In genomic region chr5:134589900-134590299, GRCm38 (mm10) we compare ENCODE assay signal across 30 mouse cellular contexts. TPM values are rescaled to one million over a fixed set of nuclear protein-coding genes. Genes with fewer than 3 reads are reported as not detected.
DNase-seq lines count a peak whose midpoint lies in the region; ATAC-seq and TF ChIP-seq lines count a peak whose summit lies in the region.
"Had no signal": no experiment of that assay in that cellular context is flagged by ENCODE, and none has a peak within 500 bp of the region (broad histone marks: within the 10 kb centered on the region; RNA-seq: fewer than 3 reads in every experiment).

No protein-coding gene starts in this region.

- no peak for TF ChIP-seq POLR2A in bone marrow, adult 2 months (IDR thresholded peaks at IDR 0.05; ENCODE audit: borderline replicate concordance, control insufficient read depth, low read depth, low read length)

- H3K27ac ChIP-seq in liver, postnatal 0 days (ENCODE audit: low read depth): no peak overlapping the region
- no peak overlapping the region for H3K27ac ChIP-seq in liver, embryonic 11.5 days (ENCODE audit: low read depth, low read length)
- H3K27ac ChIP-seq in bone marrow, adult 2 months (ENCODE audit: control insufficient read depth, insufficient read depth, low read depth, low read length, poor library complexity): peak overlapping the region; percentile 40
- no peak overlapping the region for H3K27ac ChIP-seq in neural tube, embryonic 15.5 days (replicated peaks)
- H3K27ac ChIP-seq: forebrain, embryonic 10.5 days; forebrain, embryonic 13.5 days; gastrocnemius, adult 2 months; heart, adult 2 months; heart, embryonic 10.5 days; heart, embryonic 13.5 days; hindbrain, embryonic 12.5 days; hindbrain, embryonic 15.5 days had no signal

- 62% methylated on average over 3 of the region's 3 CpGs for WGBS in liver, postnatal 0 days (ENCODE audit: insufficient replicate concordance)
- 81% methylated on average over 3 of the region's 3 CpGs for WGBS in liver, embryonic 11.5 days
- 28% methylated on average over 3 of the region's 3 CpGs for WGBS in bone marrow, adult 2 months
- WGBS in neural tube, embryonic 15.5 days: 92% methylated on average over 3 of the region's 3 CpGs

- H3K36me3 ChIP-seq in liver, postnatal 0 days (replicated peaks; ENCODE audit: insufficient read depth, low read length): peaks cover 39% of the 10 kb centered on the region
- peaks cover 39% of the 10 kb centered on the region for H3K36me3 ChIP-seq in liver, embryonic 11.5 days (ENCODE audit: control insufficient read depth, insufficient read depth, low read length)
- peaks cover 51% of the 10 kb centered on the region for H3K36me3 ChIP-seq in neural tube, embryonic 15.5 days

- H3K27me3 ChIP-seq in liver, postnatal 0 days (ENCODE audit: insufficient read depth, low read length): no peaks in the 10 kb centered on the region
- H3K27me3 ChIP-seq in liver, embryonic 11.5 days (replicated peaks; ENCODE audit: control insufficient read depth, insufficient read depth, low read length): no peaks in the 10 kb centered on the region
- H3K27me3 ChIP-seq in neural tube, embryonic 15.5 days (replicated peaks): no peaks in the 10 kb centered on the region
- H3K27me3 ChIP-seq: forebrain, embryonic 13.5 days; heart, embryonic 13.5 days; hindbrain, embryonic 12.5 days; hindbrain, embryonic 15.5 days; Patski had no signal

- no peak for TF ChIP-seq CTCF in liver, postnatal 0 days (IDR thresholded peaks at IDR 0.05; ENCODE audit: low read depth)
- TF ChIP-seq CTCF in bone marrow, adult 2 months (IDR thresholded peaks at IDR 0.05; ENCODE audit: control insufficient read depth, insufficient read depth, low read length): no peak

- no peak for TF ChIP-seq EP300 in liver, postnatal 0 days (IDR thresholded peaks at IDR 0.05; ENCODE audit: low read depth)

- DNase-seq in liver, postnatal 0 days: no peak
- DNase-seq in liver, embryonic 11.5 days (ENCODE audit: low spot score): no peak
- no peak for DNase-seq in embryo, embryonic 11 days
- no peak for DNase-seq in layer of hippocampus, postnatal 36 days
- DNase-seq: adrenal gland, postnatal 10 days; adrenal gland, postnatal 36 days; cerebellum, adult 11 months; cerebellum, adult 2 months; cerebellum, adult 9-11 months; cerebellum, postnatal 25 days; gastrocnemius, adult 2 months; gastrocnemius, postnatal 25 days; heart, adult 2 months; heart, postnatal 14 days had no signal

- H3K9me3 ChIP-seq in liver, postnatal 0 days (ENCODE audit: low read length): no peaks in the 10 kb centered on the region
- no peaks in the 10 kb centered on the region for H3K9me3 ChIP-seq in liver, embryonic 11.5 days (ENCODE audit: control insufficient read depth, low read length)
- H3K9me3 ChIP-seq in neural tube, embryonic 15.5 days (replicated peaks): no peaks in the 10 kb centered on the region
- H3K9me3 ChIP-seq: forebrain, embryonic 10.5 days; forebrain, embryonic 13.5 days; G1E; heart, embryonic 10.5 days; heart, embryonic 13.5 days; hindbrain, embryonic 12.5 days; hindbrain, embryonic 15.5 days had no signal

- no peak for ATAC-seq in liver, postnatal 0 days
- ATAC-seq in liver, embryonic 11.5 days (replicated peaks; ENCODE audit: low FRiP score): no peak
- peak; percentile 67 for ATAC-seq in megakaryocyte, adult 5-6 weeks (ENCODE audit: poor library complexity, severe bottlenecking)
- ATAC-seq in neural tube, embryonic 15.5 days (ENCODE audit: low FRiP score): no peak
- ATAC-seq: forebrain, embryonic 13.5 days; forebrain, embryonic 16.5 days; Patski had no signal

- peak overlapping the region; percentile 11; the same call in 1 of the 2 replicates for H3K4me2 ChIP-seq in liver, postnatal 0 days (ENCODE audit: low read depth, low read length)
- no peak overlapping the region for H3K4me2 ChIP-seq in liver, embryonic 11.5 days
- no peak overlapping the region for H3K4me2 ChIP-seq in neural tube, embryonic 15.5 days
- H3K4me2 ChIP-seq: forebrain, embryonic 13.5 days; heart, embryonic 13.5 days; hindbrain, embryonic 12.5 days; hindbrain, embryonic 15.5 days had no signal

- peaks cover 7% of the 10 kb centered on the region for H3K4me1 ChIP-seq in liver, postnatal 0 days (ENCODE audit: insufficient read depth)
- H3K4me1 ChIP-seq in liver, embryonic 11.5 days (replicated peaks; ENCODE audit: control insufficient read depth, insufficient read depth, low read length): peaks cover 15% of the 10 kb centered on the region
- peaks cover 4% of the 10 kb centered on the region for H3K4me1 ChIP-seq in bone marrow, adult 2 months (ENCODE audit: control insufficient read depth, insufficient read depth, low read length)
- H3K4me1 ChIP-seq in neural tube, embryonic 15.5 days: no peaks in the 10 kb centered on the region
- H3K4me1 ChIP-seq: forebrain, embryonic 13.5 days; hindbrain, embryonic 12.5 days; hindbrain, embryonic 15.5 days had no signal

- no peak overlapping the region for H3K4me3 ChIP-seq in liver, postnatal 0 days (ENCODE audit: low read depth, low read length)
- no peak overlapping the region for H3K4me3 ChIP-seq in liver, embryonic 11.5 days (ENCODE audit: low read depth, low read length)
- no peak overlapping the region for H3K4me3 ChIP-seq in bone marrow, adult 2 months (replicated peaks; ENCODE audit: control insufficient read depth, low read depth, low read length)
- H3K4me3 ChIP-seq in neural tube, embryonic 15.5 days (replicated peaks): no peak overlapping the region
- H3K4me3 ChIP-seq: forebrain, embryonic 10.5 days; forebrain, embryonic 13.5 days; gastrocnemius, adult 2 months; heart, adult 2 months; heart, embryonic 10.5 days; heart, embryonic 13.5 days; hindbrain, embryonic 12.5 days; hindbrain, embryonic 15.5 days had no signal

- H3K9ac ChIP-seq in liver, postnatal 0 days (replicated peaks): no peak overlapping the region
- H3K9ac ChIP-seq in liver, embryonic 11.5 days (ENCODE audit: low read depth, low read length): no peak overlapping the region
- H3K9ac ChIP-seq in neural tube, embryonic 15.5 days (replicated peaks): no peak overlapping the region
- H3K9ac ChIP-seq: forebrain, embryonic 13.5 days; heart, embryonic 13.5 days; hindbrain, embryonic 12.5 days; hindbrain, embryonic 15.5 days had no signal

RNA-seq across cellular contexts. Expression of gene Rfc2, which starts 8.7 kb away (rescaled TPM):
- 75.4 and 81.4 TPM in 2 replicates for polyA plus RNA-seq in liver, postnatal 0 days (2015; fragmentation: Nextera tagmentation; extraction: Ambion mirVana)
- 363 and 374 TPM in 2 replicates for polyA plus RNA-seq in liver, embryonic 11.5 days (2014; fragmentation: Nextera tagmentation; extraction: Ambion mirVana)
- 158 and 241 TPM in 2 replicates for polyA plus RNA-seq in bone marrow, adult 2 months (2011; ENCODE audit: insufficient read depth, insufficient read length, low replicate concordance, missing spikeins)
- total RNA-seq in megakaryocyte, adult 5-6 weeks (2015): 161 and 172 TPM in 2 replicates
- 110 and 115 TPM in 2 replicates for total RNA-seq in megakaryocyte, adult 5-6 weeks (2017)
- 10 to 100 TPM; 50.0 to 50.5 TPM for total RNA-seq in layer of hippocampus, postnatal 36 days (2021)
- polyA plus RNA-seq in neural tube, embryonic 15.5 days (2015; fragmentation: Nextera tagmentation; extraction: Ambion mirVana): 185 and 216 TPM in 2 replicates

RNA-seq across cellular contexts. Expression of gene Lat2, which starts 24.9 kb away (rescaled TPM):
- polyA plus RNA-seq in liver, postnatal 0 days (2015; fragmentation: Nextera tagmentation; extraction: Ambion mirVana): 2.4 TPM in 2 replicates
- polyA plus RNA-seq in liver, embryonic 11.5 days (2014; fragmentation: Nextera tagmentation; extraction: Ambion mirVana): 2.0 and 2.1 TPM in 2 replicates
- 29.7 and 70.2 TPM in 2 replicates for polyA plus RNA-seq in bone marrow, adult 2 months (2011; ENCODE audit: insufficient read depth, insufficient read length, low replicate concordance, missing spikeins)
- 87.7 and 91.1 TPM in 2 replicates for total RNA-seq in megakaryocyte, adult 5-6 weeks (2015)
- 109 and 115 TPM in 2 replicates for total RNA-seq in megakaryocyte, adult 5-6 weeks (2017)
- total RNA-seq in layer of hippocampus, postnatal 36 days (2021): 1 to 10 TPM; 3.4 to 3.7 TPM
- 3.4 and 3.9 TPM in 2 replicates for polyA plus RNA-seq in neural tube, embryonic 15.5 days (2015; fragmentation: Nextera tagmentation; extraction: Ambion mirVana)

RNA-seq across cellular contexts. Expression of gene Syna, which starts 29.9 kb away (rescaled TPM):
- not detected in 2 replicates for polyA plus RNA-seq in liver, postnatal 0 days (2015; fragmentation: Nextera tagmentation; extraction: Ambion mirVana)
- polyA plus RNA-seq in liver, embryonic 11.5 days (2014; fragmentation: Nextera tagmentation; extraction: Ambion mirVana): not detected in 2 replicates
- polyA plus RNA-seq in bone marrow, adult 2 months (2011; ENCODE audit: insufficient read depth, insufficient read length, low replicate concordance, missing spikeins): not detected in 2 replicates
- not detected in 2 replicates for total RNA-seq in megakaryocyte, adult 5-6 weeks (2015)
- total RNA-seq in megakaryocyte, adult 5-6 weeks (2017): not detected in 2 replicates
- 1 to 10 TPM; 5.1 to 5.2 TPM for total RNA-seq in layer of hippocampus, postnatal 36 days (2021)
- 0.51 and 0.63 TPM in 2 replicates for polyA plus RNA-seq in neural tube, embryonic 15.5 days (2015; fragmentation: Nextera tagmentation; extraction: Ambion mirVana)
- total RNA-seq: adrenal gland, adult 18-20 months; adrenal gland, postnatal 10 days; adrenal gland, postnatal 36 days; gastrocnemius, adult 2 months; gastrocnemius, postnatal 25 days; heart, adult 2 months; heart, postnatal 14 days; hematopoietic stem cell, adult 5-6 weeks had no signal
- polyA plus RNA-seq: embryonic facial prominence, embryonic 11.5 days; forebrain, embryonic 10.5 days; G1E; heart, adult 2 months; heart, embryonic 10.5 days; heart, embryonic 13.5 days; heart, embryonic 16.5 days had no signal

RNA-seq across cellular contexts. Expression of gene Clip2, which starts 37.7 kb away (rescaled TPM):
- polyA plus RNA-seq in liver, postnatal 0 days (2015; fragmentation: Nextera tagmentation; extraction: Ambion mirVana): 0.21 and 0.29 TPM in 2 replicates
- 1.4 and 1.7 TPM in 2 replicates for polyA plus RNA-seq in liver, embryonic 11.5 days (2014; fragmentation: Nextera tagmentation; extraction: Ambion mirVana)
- polyA plus RNA-seq in bone marrow, adult 2 months (2011; ENCODE audit: insufficient read depth, insufficient read length, low replicate concordance, missing spikeins): 5.6 and 7.9 TPM in 2 replicates
- 1.8 and 1.9 TPM in 2 replicates for total RNA-seq in megakaryocyte, adult 5-6 weeks (2015)
- total RNA-seq in megakaryocyte, adult 5-6 weeks (2017): 3.7 and 6.7 TPM in 2 replicates
- total RNA-seq in layer of hippocampus, postnatal 36 days (2021): 100 to 1,000 TPM in 1 of 2 experiments, 10 to 100 TPM in 1; 96.7 to 105 TPM
- 10.4 and 12.1 TPM in 2 replicates for polyA plus RNA-seq in neural tube, embryonic 15.5 days (2015; fragmentation: Nextera tagmentation; extraction: Ambion mirVana)

RNA-seq across cellular contexts. Expression of gene Eif4h, which starts 49.4 kb away (rescaled TPM):
- polyA plus RNA-seq in liver, postnatal 0 days (2015; fragmentation: Nextera tagmentation; extraction: Ambion mirVana): 124 and 132 TPM in 2 replicates
- 401 and 428 TPM in 2 replicates for polyA plus RNA-seq in liver, embryonic 11.5 days (2014; fragmentation: Nextera tagmentation; extraction: Ambion mirVana)
- 90.3 and 101 TPM in 2 replicates for polyA plus RNA-seq in bone marrow, adult 2 months (2011; ENCODE audit: insufficient read depth, insufficient read length, low replicate concordance, missing spikeins)
- 160 and 176 TPM in 2 replicates for total RNA-seq in megakaryocyte, adult 5-6 weeks (2015)
- total RNA-seq in megakaryocyte, adult 5-6 weeks (2017): 191 and 197 TPM in 2 replicates
- 100 to 1,000 TPM; 304 to 317 TPM for total RNA-seq in layer of hippocampus, postnatal 36 days (2021)
- 317 and 361 TPM in 2 replicates for polyA plus RNA-seq in neural tube, embryonic 15.5 days (2015; fragmentation: Nextera tagmentation; extraction: Ambion mirVana)
